Mouse (Mus musculus): ENCODE results near the gene Atrnl1. TPM values are rescaled to one million over a fixed set of nuclear protein-coding genes. Genes with fewer than 3 reads are reported as not detected.
"Not testable (repeated sequence)": the region's sequence is repeated elsewhere in the genome, so short reads cannot be mapped to it uniquely, and the experiment has no call there.

Gene Atrnl1
- polyA plus RNA-seq, 1 experiment, result 9.0 TPM

- Histone ChIP-seq H3K27me3 (ENCODE audit: control insufficient read depth, insufficient read depth, low read length) (no peaks in the 10 kb centered on the region), H3K4me1 (ENCODE audit: control insufficient read depth, insufficient read depth, insufficient read length, low read length) (no peaks in the 10 kb centered on the region), H3K4me3 (ENCODE audit: low read depth, low read length) (no peak overlapping the region), H3K27ac (ENCODE audit: insufficient read depth, low read depth, low read length) (no peak overlapping the region), H3K36me3 (ENCODE audit: control insufficient read depth, insufficient read depth, low read length) (0 out of 2 replicates have a peak, but pooled peaks cover 1% of the 10 kb centered on the region)
- WGBS, result 94% methylated on average over 6 of the region's 6 CpGs
- no peak for TF ChIP-seq CTCF (IDR thresholded peaks at IDR 0.05; ENCODE audit: extremely low read depth, insufficient read length, insufficient replicate concordance, low read depth, low read length)
- TF ChIP-seq POLR2A (IDR thresholded peaks at IDR 0.05; ENCODE audit: low read depth, low read length), result no peak
Observed at GRCm38 (mm10) chr19:57975201-57975600, 364.4 kb downstream of the Atrnl1 start.

GRCm38 (mm10) chr19:57985918-57986900 is 375.4 kb downstream of the Atrnl1 start:
- no peak overlapping the region for H3K27ac ChIP-seq (ENCODE audit: insufficient read depth, low read depth, low read length)
- no peaks in the 10 kb centered on the region for H3K36me3 ChIP-seq (ENCODE audit: control insufficient read depth, insufficient read depth, low read length)
- TF ChIP-seq POLR2A (IDR thresholded peaks at IDR 0.05; ENCODE audit: low read depth, low read length), result no peak
- no peak for TF ChIP-seq CTCF (IDR thresholded peaks at IDR 0.05; ENCODE audit: extremely low read depth, insufficient read length, insufficient replicate concordance, low read depth, low read length)
- no peak overlapping the region for H3K4me3 ChIP-seq (ENCODE audit: low read depth, low read length)
- no peaks in the 10 kb centered on the region for H3K4me1 ChIP-seq (ENCODE audit: control insufficient read depth, insufficient read depth, insufficient read length, low read length)
- H3K27me3 ChIP-seq (ENCODE audit: control insufficient read depth, insufficient read depth, low read length), result no peaks in the 10 kb centered on the region
- WGBS, result 87% methylated on average over 21 of the region's 21 CpGs

GRCm38 (mm10) chr19:57987696-57988393 is 377.0 kb downstream of the Atrnl1 start:
- no peaks in the 10 kb centered on the region for H3K36me3 ChIP-seq (ENCODE audit: control insufficient read depth, insufficient read depth, low read length)
- H3K27me3 ChIP-seq (ENCODE audit: control insufficient read depth, insufficient read depth, low read length), result no peaks in the 10 kb centered on the region
- WGBS, result 97% methylated on average over 17 of the region's 17 CpGs
- TF ChIP-seq CTCF (IDR thresholded peaks at IDR 0.05; ENCODE audit: extremely low read depth, insufficient read length, insufficient replicate concordance, low read depth, low read length) (no peak), POLR2A (IDR thresholded peaks at IDR 0.05; ENCODE audit: low read depth, low read length) (no peak)
- no peaks in the 10 kb centered on the region for H3K4me1 ChIP-seq (ENCODE audit: control insufficient read depth, insufficient read depth, insufficient read length, low read length)
- no peak overlapping the region for H3K27ac ChIP-seq (ENCODE audit: insufficient read depth, low read depth, low read length)
- H3K4me3 ChIP-seq (ENCODE audit: low read depth, low read length), result no peak overlapping the region

- Histone ChIP-seq H3K4me1 (ENCODE audit: control insufficient read depth, insufficient read depth, insufficient read length, low read length) (no peaks in the 10 kb centered on the region), H3K27ac (ENCODE audit: insufficient read depth, low read depth, low read length) (no peak overlapping the region), H3K36me3 (ENCODE audit: control insufficient read depth, insufficient read depth, low read length) (no peaks in the 10 kb centered on the region), H3K27me3 (ENCODE audit: control insufficient read depth, insufficient read depth, low read length) (no peaks in the 10 kb centered on the region), H3K4me3 (ENCODE audit: low read depth, low read length) (no peak overlapping the region)
- TF ChIP-seq POLR2A (IDR thresholded peaks at IDR 0.05; ENCODE audit: low read depth, low read length) (no peak), CTCF (IDR thresholded peaks at IDR 0.05; ENCODE audit: extremely low read depth, insufficient read length, insufficient replicate concordance, low read depth, low read length) (no peak)
- WGBS, result 91% methylated on average over 10 of the region's 10 CpGs
Observed at GRCm38 (mm10) chr19:57988559-57989093, 377.8 kb downstream of the Atrnl1 start.

- H3K36me3 ChIP-seq (ENCODE audit: control insufficient read depth, insufficient read depth, low read length), result no peaks in the 10 kb centered on the region
- H3K27me3 ChIP-seq (ENCODE audit: control insufficient read depth, insufficient read depth, low read length), result no peaks in the 10 kb centered on the region
- H3K4me3 ChIP-seq (ENCODE audit: low read depth, low read length), result no peak overlapping the region
- TF ChIP-seq CTCF (IDR thresholded peaks at IDR 0.05; ENCODE audit: extremely low read depth, insufficient read length, insufficient replicate concordance, low read depth, low read length) (no peak), POLR2A (IDR thresholded peaks at IDR 0.05; ENCODE audit: low read depth, low read length) (no peak)
- H3K4me1 ChIP-seq (ENCODE audit: control insufficient read depth, insufficient read depth, insufficient read length, low read length), result no peaks in the 10 kb centered on the region
- 88% methylated on average over 14 of the region's 14 CpGs for WGBS
- H3K27ac ChIP-seq (ENCODE audit: insufficient read depth, low read depth, low read length), result no peak overlapping the region
Observed at GRCm38 (mm10) chr19:57991099-57991760, 380.4 kb downstream of the Atrnl1 start.

GRCm38 (mm10) chr19:57994174-57994833 is 383.5 kb downstream of the Atrnl1 start:
- H3K36me3 ChIP-seq (ENCODE audit: control insufficient read depth, insufficient read depth, low read length); H3K4me1 ChIP-seq (ENCODE audit: control insufficient read depth, insufficient read depth, insufficient read length, low read length); H3K27ac ChIP-seq (ENCODE audit: insufficient read depth, low read depth, low read length); H3K27me3 ChIP-seq (ENCODE audit: control insufficient read depth, insufficient read depth, low read length); H3K4me3 ChIP-seq (ENCODE audit: low read depth, low read length): not testable (repeated sequence)
- WGBS, result 85% methylated on average over 15 of the region's 15 CpGs

Data from small intestine, adult 2 months (tissue).